Mouse (Mus musculus): ENCODE results near the gene Herc3. TPM values are rescaled to one million over a fixed set of nuclear protein-coding genes. Genes with fewer than 3 reads are reported as not detected.

The Herc3 gene
- total RNA-seq, 2 experiments from 2014 or later = 265 to 270 TPM

- intact Hi-C loops (cut with DNase I) = no loop called here
- no peak for DNase-seq (ENCODE audit: extremely low spot score in 1 of 2, low spot score in 2 of 2)
These were observed 120.1 kb downstream of the Herc3 start for GRCm38 (mm10) chr6:58951128-58951992.

- intact Hi-C loops (cut with DNase I) = no loop called here
- DNase-seq (ENCODE audit: extremely low spot score in 1 of 2, low spot score in 2 of 2) = no peak
These were observed 129.3 kb downstream of the Herc3 start for GRCm38 (mm10) chr6:58960523-58960922.

DNA sequence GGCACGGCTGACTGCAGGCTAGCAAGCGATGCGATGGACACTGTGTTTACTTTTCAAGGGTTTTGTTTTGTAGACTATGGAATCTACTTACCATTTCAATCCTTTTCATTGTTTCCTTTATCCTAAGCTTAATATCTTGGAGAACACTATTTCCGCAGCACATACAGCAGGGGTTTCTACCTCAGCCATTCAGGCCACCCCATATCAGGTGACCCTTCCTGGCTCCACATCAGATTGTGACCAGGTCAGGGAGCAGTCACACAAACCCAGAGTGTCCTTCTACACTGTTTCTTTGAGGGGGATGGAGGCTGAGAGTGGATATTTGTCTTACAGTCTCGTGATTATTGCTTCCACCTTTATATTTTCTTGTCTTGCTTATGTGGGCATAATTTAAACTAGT is 131.4 kb downstream of the Herc3 start:
- DNase-seq (ENCODE audit: extremely low spot score in 1 of 2, low spot score in 2 of 2) = no peak
- intact Hi-C loops (cut with DNase I) = no loop called here

DNA sequence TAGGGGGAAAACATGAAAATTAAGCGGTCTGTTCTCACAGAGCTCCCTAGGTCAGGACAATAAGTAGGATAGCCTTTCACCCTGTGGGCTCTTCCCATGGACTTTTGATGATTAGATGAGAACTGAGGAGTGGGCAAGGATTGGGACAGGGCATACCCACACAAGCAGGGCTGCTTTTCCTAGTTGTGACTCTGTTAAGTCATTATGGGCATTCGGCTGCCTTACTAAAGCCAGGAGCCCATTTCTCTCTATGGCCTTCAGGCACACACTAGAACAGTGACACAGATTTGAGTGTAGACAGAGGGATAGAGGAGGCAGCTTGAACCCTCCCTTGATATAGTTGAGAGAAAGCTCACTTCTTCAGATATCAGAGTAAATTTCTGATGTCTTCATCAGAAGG is 132.8 kb downstream of the Herc3 start:
- DNase-seq (ENCODE audit: extremely low spot score in 1 of 2, low spot score in 2 of 2) = no peak
- intact Hi-C loops (cut with DNase I) = no loop called here

- intact Hi-C loops (cut with DNase I) = no loop called here
- no peak for DNase-seq (ENCODE audit: extremely low spot score in 1 of 2, low spot score in 2 of 2)
These were observed 133.3 kb downstream of the Herc3 start for GRCm38 (mm10) chr6:58964565-58964964.

DNA sequence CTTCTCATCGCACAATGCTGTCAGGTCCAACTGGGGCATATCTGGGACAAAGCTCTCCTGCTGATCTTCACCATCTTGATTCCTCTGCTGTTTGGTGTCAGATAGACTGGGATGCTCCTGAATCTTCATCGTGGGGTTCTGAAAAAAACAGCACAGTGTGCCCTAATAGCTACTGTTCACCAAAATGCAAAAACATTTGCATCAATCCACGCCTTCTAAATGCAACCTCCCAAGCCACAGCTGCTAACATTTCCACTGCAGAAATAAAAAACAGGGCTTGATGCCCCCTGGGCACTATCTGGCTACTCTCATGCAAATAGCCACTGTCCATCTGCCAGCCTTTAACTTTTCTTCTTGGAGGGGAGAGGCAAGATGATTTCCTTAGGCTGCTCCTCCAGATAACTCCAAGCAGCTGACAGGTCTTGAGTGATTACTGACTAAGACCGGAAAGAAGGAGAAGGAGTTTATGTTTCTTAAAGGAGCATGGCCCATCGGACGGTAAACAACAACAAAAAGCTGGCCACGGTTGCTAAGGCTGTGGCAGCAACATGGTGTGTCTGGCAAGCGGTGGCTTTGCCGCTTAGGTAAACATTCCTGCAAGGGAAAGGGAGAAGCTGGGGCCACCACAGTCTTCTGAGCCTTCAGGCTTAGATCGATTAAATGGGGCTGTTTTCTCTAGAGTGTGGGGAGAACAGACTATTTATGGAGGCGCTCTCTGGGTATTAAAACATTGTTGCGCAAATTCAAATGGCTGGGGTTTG is 134.0 kb downstream of the Herc3 start:
- intact Hi-C loops (cut with DNase I) = no loop called here

DNA sequence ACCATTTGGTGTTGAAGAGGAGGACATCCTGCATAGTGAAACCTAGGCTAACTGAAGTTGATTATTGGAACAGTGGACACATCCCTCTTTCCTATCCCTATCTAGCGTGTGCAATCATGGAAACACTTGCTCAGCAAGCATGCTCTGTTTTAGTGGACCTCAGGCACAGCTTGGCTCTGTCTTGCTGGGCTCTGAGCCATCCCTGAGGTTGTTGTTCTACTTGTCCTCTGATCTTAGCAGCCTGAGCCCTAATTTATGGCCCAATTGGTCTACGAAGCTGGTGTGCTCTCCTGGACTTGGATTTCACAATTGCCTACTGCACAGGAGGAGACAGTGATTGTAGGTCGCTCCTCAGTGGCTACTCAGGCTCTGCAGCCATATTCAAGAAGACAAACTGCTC is 137.0 kb downstream of the Herc3 start:
- DNase-seq (ENCODE audit: extremely low spot score in 1 of 2, low spot score in 2 of 2) = no peak
- intact Hi-C loops (cut with DNase I) = no loop called here

More for the DNA sequence above, 134.0 kb downstream of the Herc3 start:
- no peak for DNase-seq (ENCODE audit: extremely low spot score in 1 of 2, low spot score in 2 of 2)

Other genes starting within 250 kb of the Herc3 start
- 10 to 100 TPM; 27.0 to 28.6 TPM for gene Abcg2, start 246.9 kb upstream of the Herc3 start, total RNA-seq (2021)
- gene Nap1l5, start 75.6 kb downstream of the Herc3 start, total RNA-seq (2021) = 100 to 1,000 TPM; 190 to 217 TPM
- 10 to 100 TPM; 12.3 to 12.7 TPM for gene Fam13a, start 193.1 kb downstream of the Herc3 start, total RNA-seq (2021)

Measured in left cerebral cortex, postnatal 10 days (tissue).